Mouse (Mus musculus) heart, adult 2 months (tissue): ENCODE results near the gene Hk2.

Source experiments
- CTCF ChIP-seq: fragments of 200-600 bp; IDR thresholded peaks from 2 replicates; pipeline ENCODE4 v1.8.1; 2022; ENCODE audit warnings: antibody characterized with exemption, mild to moderate bottlenecking, moderate library complexity
- POLR2A ChIP-seq: fragments of 200-500 bp; IDR thresholded peaks from 2 replicates; pipeline ENCODE4 v1.6.1; 2011; ENCODE audit warnings: mild to moderate bottlenecking, low read depth, low read length, control low read depth; ENCODE audit not compliant: insufficient read depth

- TF ChIP-seq CTCF (no peak), POLR2A (no peak)
Observed at GRCm38 (mm10) chr6:82740868-82741517, 33.3 kb downstream of the Hk2 start.
